Mouse (Mus musculus) forebrain, embryonic 11.5 days (tissue): ENCODE measurements around the gene Ptprn2. TPM values are rescaled to one million over a fixed set of nuclear protein-coding genes. Genes with fewer than 3 reads are reported as not detected.

Experiments used
- ATAC-seq: fragments of 200-750 bp; cut with Nextera tagmentation; replicated peaks from 2 replicates; pipeline ENCODE4 v1.8.0; 2017; ENCODE audit warnings: moderate TSS enrichment; ENCODE audit not compliant: low FRiP score
- DNase-seq: peaks from one replicate; pipeline ENCODE4 v3.0.0-alpha.2; 2017; ENCODE audit warnings: low spot score
- H3K27ac ChIP-seq: fragments of 300-500 bp; sonication (generic); 2 replicates; pipeline ENCODE4 v1.5.1; 2014; ENCODE audit warnings: low read depth, low read length
- H3K27me3 ChIP-seq: fragments of 300-500 bp; sonication (generic); 2 replicates; pipeline ENCODE4 v1.6.1; 2014; ENCODE audit warnings: mild to moderate bottlenecking, low read length, mixed read lengths; ENCODE audit not compliant: control insufficient read depth, insufficient read depth
- H3K36me3 ChIP-seq: fragments of 300-500 bp; sonication (generic); 2 replicates; pipeline ENCODE4 v1.6.1; 2014; ENCODE audit warnings: mild to moderate bottlenecking, low read length, moderate library complexity, mixed read lengths; ENCODE audit not compliant: control insufficient read depth, insufficient read depth
- H3K4me1 ChIP-seq: fragments of 300-500 bp; sonication (generic); replicated peaks from 2 replicates; pipeline ENCODE4 v1.6.1; 2014; ENCODE audit warnings: low read length, mixed read lengths; ENCODE audit not compliant: control insufficient read depth, insufficient read depth
- H3K4me2 ChIP-seq: fragments of 300-500 bp; sonication (generic); 2 replicates; pipeline ENCODE4 v1.6.1; 2014; ENCODE audit warnings: low read depth, mild to moderate bottlenecking, low read length, moderate library complexity, mixed read lengths; ENCODE audit not compliant: severe bottlenecking
- H3K4me3 ChIP-seq: fragments of 300-500 bp; sonication (generic); 2 replicates; pipeline ENCODE4 v1.5.1; 2014; ENCODE audit warnings: low read depth, low read length
- H3K9ac ChIP-seq: fragments of 300-500 bp; sonication (generic); 2 replicates; pipeline ENCODE4 v1.6.1; 2014; ENCODE audit warnings: low read length
- H3K9me3 ChIP-seq: fragments of 300-500 bp; sonication (generic); 2 replicates; pipeline ENCODE4 v1.6.1; 2016; ENCODE audit warnings: low read length, mixed read lengths; ENCODE audit not compliant: control insufficient read depth
- WGBS: fragments of 180-500 bp; shearing (Covaris S2); extraction: QIAGEN DNeasy Blood & Tissue Kit; methylation state at CpG from one replicate; pipeline ENCODE4 v1.1.7; 2014; 5-methylcytosine and 5-hydroxymethylcytosine counted together
- polyA plus RNA-seq: library from polyadenylated mRNA; unstranded; fragments of >200 nt; fragmentation: Nextera tagmentation; extraction: Ambion mirVana; gene quantifications from 2 replicates; pipeline ENCODE4 v1.2.1, GENCODE M21; 2014

Ptprn2 gene
- polyA plus RNA-seq, 1 experiment from 2014 or later, result 6.8 TPM

DNA sequence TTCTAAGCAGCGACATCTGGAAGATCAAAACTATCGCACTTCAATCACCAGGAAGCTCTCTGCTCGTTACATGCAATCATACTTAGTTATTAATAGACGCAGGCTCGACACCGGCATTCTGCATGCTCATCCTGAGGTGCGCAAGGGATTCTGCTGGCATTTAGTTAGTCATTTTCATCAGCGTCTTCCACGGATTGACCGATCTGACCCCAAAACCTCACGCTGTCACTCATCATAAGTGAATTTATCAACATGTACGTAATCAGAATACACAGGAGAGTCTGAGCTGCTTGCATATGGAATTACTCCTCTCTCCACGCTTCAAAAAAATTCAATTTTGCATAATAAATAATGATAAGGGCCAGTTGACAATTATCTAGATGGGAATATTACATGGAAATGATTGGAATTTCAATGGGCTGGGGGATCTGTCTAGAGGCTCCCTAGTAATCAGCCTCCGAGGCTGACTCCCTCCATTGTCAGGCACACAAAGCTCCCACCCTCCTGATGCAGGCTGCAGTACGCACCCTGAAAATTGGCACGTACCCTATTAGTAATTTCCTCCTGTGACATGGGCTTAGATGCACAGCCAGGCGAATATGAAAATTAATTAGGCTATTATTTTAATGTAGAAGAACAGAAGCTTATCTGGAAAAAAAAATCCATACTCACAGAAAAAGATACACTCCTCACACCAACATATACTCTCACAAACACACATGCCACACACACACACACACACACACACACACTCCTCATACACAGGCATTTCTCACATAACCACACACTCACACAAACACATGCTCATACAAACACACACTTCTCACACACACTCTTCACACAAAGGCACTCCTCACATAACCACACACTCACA is 819.5 kb downstream of the Ptprn2 start:
- Histone ChIP-seq H3K4me3 (no peak overlapping the region), H3K27ac (no peak overlapping the region; the same call in 1 of the 2 replicates), H3K27me3 (no peaks in the 10 kb centered on the region), H3K4me1 (no peaks in the 10 kb centered on the region; the same call in 1 of the 2 replicates), H3K9me3 (no peaks in the 10 kb centered on the region), H3K9ac (no peak overlapping the region), H3K4me2 (no peak overlapping the region), H3K36me3 (no peaks in the 10 kb centered on the region)
- peak; percentile 63; the same call in 1 of the 2 replicates for ATAC-seq
- no peak for DNase-seq
- 74% methylated on average over 17 of the region's 17 CpGs for WGBS

DNA sequence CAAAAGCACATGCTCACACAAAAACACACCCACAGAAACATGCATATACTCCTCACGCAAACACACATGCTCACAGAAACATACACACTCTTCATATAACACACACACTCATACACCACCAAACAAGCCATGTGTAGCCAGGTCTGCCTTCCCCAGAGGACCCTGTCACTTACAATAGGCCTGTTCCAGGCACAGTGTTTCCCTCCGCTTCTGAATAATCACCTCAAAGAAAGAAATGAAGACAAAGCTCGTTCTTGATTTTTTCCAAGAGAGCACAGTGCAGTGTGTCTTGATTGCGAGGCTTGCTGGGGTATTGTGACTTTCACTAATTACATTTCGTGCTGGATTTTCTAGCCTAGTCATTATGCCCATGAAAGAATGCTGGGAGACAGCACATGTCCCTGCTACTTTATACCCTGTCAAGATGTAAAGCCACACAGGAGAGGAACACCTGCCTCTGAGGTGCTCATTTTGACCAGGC is 820.1 kb downstream of the Ptprn2 start:
- H3K27ac ChIP-seq, result no peak overlapping the region; the same call in 1 of the 2 replicates
- H3K4me3 ChIP-seq, result no peak overlapping the region
- no peaks in the 10 kb centered on the region for H3K9me3 ChIP-seq
- no peaks in the 10 kb centered on the region for H3K36me3 ChIP-seq
- no peak overlapping the region for H3K4me2 ChIP-seq
- no peak overlapping the region for H3K9ac ChIP-seq
- DNase-seq, result no peak
- H3K4me1 ChIP-seq, result no peaks in the 10 kb centered on the region; the same call in 1 of the 2 replicates
- 38% methylated on average over 5 of the region's 5 CpGs for WGBS
- ATAC-seq, result peak; percentile 47
- H3K27me3 ChIP-seq, result no peaks in the 10 kb centered on the region

DNA sequence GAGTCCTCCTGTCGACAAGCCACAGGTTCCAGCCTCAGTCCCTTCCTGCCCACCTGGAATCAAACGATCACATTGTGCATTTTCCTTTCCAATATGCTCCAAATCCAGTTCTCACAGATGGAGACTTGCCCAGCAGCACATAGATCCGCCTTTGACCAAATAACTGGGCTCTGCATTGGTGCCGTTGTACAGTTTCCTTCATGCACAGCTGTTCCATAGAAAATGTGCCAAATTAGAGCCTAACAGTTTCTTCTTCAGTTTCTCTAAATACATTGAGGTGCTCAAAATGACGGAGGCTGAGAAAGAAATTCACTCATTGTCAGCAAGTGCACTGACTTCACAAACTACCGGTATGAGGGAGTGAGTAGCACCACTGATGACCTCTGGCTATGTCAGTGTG is 826.6 kb downstream of the Ptprn2 start:
- Histone ChIP-seq H3K9ac (no peak overlapping the region), H3K36me3 (no peaks in the 10 kb centered on the region), H3K4me2 (no peak overlapping the region), H3K9me3 (no peaks in the 10 kb centered on the region), H3K4me1 (no peaks in the 10 kb centered on the region), H3K27ac (no peak overlapping the region), H3K27me3 (no peaks in the 10 kb centered on the region), H3K4me3 (no peak overlapping the region)
- WGBS, result 86% methylated on average over 6 of the region's 6 CpGs
- DNase-seq (no peak), ATAC-seq (no peak)

DNA sequence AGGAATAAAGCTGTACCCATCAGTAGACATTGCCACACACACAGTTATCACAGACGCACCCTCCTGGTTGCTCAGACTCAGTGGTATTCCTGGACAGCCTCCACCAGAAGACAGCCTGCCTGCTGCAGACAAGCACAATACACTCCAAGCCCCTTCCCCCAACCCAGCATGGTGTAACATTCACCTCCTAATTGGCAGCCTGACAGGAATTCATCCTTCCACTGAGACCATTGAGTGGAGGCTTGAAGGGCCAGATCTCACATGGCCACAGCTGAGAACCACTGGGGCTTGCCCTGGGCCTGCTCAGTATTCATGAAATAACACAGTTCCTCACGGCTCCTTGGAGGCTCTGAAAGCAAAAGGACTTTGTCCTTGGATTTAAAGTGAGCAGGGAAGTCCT is 829.5 kb downstream of the Ptprn2 start:
- Histone ChIP-seq H3K4me3 (no peak overlapping the region), H3K27ac (no peak overlapping the region), H3K9ac (no peak overlapping the region), H3K4me2 (no peak overlapping the region), H3K27me3 (no peaks in the 10 kb centered on the region), H3K36me3 (no peaks in the 10 kb centered on the region), H3K9me3 (no peaks in the 10 kb centered on the region), H3K4me1 (no peaks in the 10 kb centered on the region)
- ATAC-seq, result peak; percentile 75
- WGBS, result 32% methylated on average over 2 of the region's 2 CpGs
- no peak for DNase-seq

DNA sequence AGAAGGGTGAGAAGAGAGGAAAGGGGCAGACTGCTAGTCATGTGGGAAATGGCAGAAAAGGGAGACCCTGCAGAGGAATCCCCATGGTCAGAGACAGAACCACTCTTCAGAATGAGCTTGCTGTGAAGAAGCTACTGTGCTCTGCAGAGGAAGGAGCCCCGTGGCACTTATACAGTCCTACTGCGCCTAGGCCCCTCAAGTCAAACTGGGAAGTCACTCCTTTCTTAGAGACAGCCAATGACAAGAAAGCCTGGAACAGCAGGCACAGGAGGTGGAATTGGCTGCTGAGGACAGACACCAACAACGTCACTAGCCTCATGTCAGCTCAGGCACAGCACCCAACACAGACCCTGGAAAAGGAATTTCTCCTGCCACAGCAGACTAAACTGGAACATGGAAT is 830.1 kb downstream of the Ptprn2 start:
- no peaks in the 10 kb centered on the region for H3K4me1 ChIP-seq
- ATAC-seq (no peak), DNase-seq (no peak)
- H3K9ac ChIP-seq, result no peak overlapping the region
- no peaks in the 10 kb centered on the region for H3K9me3 ChIP-seq
- H3K27ac ChIP-seq, result no peak overlapping the region
- no peaks in the 10 kb centered on the region for H3K27me3 ChIP-seq
- WGBS, result 77% methylated on average over 3 of the region's 3 CpGs
- no peaks in the 10 kb centered on the region for H3K36me3 ChIP-seq
- no peak overlapping the region for H3K4me3 ChIP-seq
- no peak overlapping the region for H3K4me2 ChIP-seq

DNA sequence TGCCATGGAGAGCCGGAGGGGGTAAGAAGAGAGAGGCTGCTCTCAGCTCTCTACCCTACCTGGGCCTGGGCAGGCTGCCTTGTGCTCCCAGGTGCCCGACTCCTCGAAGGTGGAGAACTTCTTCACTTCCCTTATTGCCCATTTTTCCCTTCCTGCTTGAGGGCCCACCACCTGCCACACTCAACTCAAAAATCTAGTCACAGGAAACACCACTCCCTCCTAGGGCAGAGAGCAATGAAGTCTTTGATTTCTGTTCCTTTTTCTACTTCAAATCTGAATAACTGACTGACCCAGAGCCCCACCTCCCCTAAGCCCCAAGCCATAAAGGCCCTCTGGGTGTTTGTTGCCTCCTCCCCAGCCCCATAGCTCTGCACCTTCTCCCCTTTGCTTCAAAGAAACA is 832.7 kb downstream of the Ptprn2 start:
- no peak for ATAC-seq
- no peak overlapping the region for H3K27ac ChIP-seq

DNA sequence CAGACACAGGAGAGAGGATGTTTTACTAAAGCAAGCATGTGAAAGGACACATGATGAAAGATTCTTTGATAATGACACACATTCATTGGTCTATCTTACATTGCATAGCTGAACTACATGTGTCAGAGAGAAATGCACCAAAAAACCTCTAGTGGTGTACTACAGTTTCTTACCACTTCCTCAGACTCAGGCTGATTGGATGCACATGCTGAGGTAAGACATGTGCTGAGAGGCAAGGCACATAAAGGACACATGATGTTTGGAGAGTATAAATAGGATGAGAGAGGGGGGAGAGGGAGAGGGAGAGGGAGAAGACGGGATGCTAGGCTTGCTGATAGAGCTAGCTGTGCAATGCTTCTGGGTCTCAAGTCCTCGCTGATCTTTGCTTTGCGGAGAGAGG is 837.5 kb downstream of the Ptprn2 start:
- no peak overlapping the region for H3K9ac ChIP-seq
- no peaks in the 10 kb centered on the region for H3K4me1 ChIP-seq
- H3K27me3 ChIP-seq, result no peaks in the 10 kb centered on the region
- WGBS, result 89% methylated on average over 3 of the region's 3 CpGs
- no peak overlapping the region for H3K27ac ChIP-seq
- ATAC-seq (no peak), DNase-seq (no peak)
- H3K9me3 ChIP-seq, result no peaks in the 10 kb centered on the region
- no peak overlapping the region for H3K4me2 ChIP-seq
- H3K36me3 ChIP-seq, result no peaks in the 10 kb centered on the region
- no peak overlapping the region for H3K4me3 ChIP-seq

More for the DNA sequence above, 832.7 kb downstream of the Ptprn2 start:
- no peak for DNase-seq
- Histone ChIP-seq H3K4me1 (no peaks in the 10 kb centered on the region), H3K4me3 (no peak overlapping the region), H3K36me3 (no peaks in the 10 kb centered on the region), H3K9me3 (no peaks in the 10 kb centered on the region), H3K27me3 (no peaks in the 10 kb centered on the region), H3K9ac (no peak overlapping the region), H3K4me2 (no peak overlapping the region)
- WGBS, result 91% methylated on average over 3 of the region's 3 CpGs
